Mouse (Mus musculus): Measurements from ENCODE around the gene Mgat5. TPM values are rescaled to one million over a fixed set of nuclear protein-coding genes. Genes with fewer than 3 reads are reported as not detected.

Gene Mgat5
- polyA plus RNA-seq, 1 experiment = 30.5 TPM

DNA sequence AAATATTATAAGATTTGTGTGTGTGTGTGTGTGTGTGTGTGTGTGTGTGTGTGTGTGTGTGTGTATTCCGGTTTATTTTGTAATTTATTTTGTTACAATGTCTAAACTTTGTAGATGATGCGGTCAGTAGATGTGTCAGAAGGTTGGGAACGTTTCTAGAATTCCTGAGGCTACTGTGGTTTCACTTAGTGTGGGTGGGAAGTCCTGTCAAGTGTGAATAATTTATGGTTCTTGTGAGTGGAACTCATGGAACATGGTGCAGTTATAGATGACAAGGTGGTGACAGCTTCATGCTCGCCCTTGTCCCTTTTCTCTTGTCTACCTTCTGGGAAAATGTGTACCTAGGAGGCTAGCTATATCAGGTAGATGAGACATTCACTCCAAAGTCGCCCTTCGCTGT is 96.2 kb downstream of the Mgat5 start:
- H3K27me3 ChIP-seq (ENCODE audit: control insufficient read depth, insufficient read depth, low read length) = no peaks in the 10 kb centered on the region
- TF ChIP-seq POLR2A (IDR thresholded peaks at IDR 0.05; ENCODE audit: borderline replicate concordance, insufficient read depth, low read length) = no peak
- TF ChIP-seq CTCF (IDR thresholded peaks at IDR 0.05; ENCODE audit: borderline replicate concordance, insufficient read depth, low read depth, low read length) = no peak
- WGBS = 91% methylated on average over 6 of the region's 6 CpGs
- DNase-seq = no peak
- H3K27ac ChIP-seq (ENCODE audit: insufficient read depth, low read length) = no peak overlapping the region
- H3K4me1 ChIP-seq (ENCODE audit: control insufficient read depth, insufficient read depth, low read length) = peaks cover 4% of the 10 kb centered on the region; the same call in 1 of the 2 replicates
- no peak overlapping the region for H3K4me3 ChIP-seq (replicated peaks; ENCODE audit: insufficient read depth, low read depth, low read length)

DNA sequence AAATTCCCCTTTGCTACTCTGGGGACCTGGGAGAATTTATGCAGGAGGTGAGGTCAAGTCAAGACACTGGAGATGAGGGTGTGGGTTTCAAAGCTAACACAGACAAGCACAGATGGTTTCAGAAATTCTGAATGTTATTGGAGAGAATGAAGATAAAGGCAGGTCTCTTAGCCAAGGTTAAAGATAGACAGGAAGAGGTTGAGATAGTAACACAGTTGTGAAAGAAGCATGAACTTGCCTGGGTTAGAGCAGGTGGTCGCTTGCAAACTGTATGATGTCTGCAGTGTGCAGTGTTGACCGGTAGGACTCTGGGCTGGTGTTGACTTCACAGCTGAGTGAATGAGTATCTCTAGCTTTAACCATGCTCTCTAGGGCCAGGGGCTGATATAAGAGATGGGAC is 97.8 kb downstream of the Mgat5 start:
- Histone ChIP-seq H3K4me3 (replicated peaks; ENCODE audit: insufficient read depth, low read depth, low read length) (no peak overlapping the region), H3K27ac (ENCODE audit: insufficient read depth, low read length) (no peak overlapping the region), H3K27me3 (ENCODE audit: control insufficient read depth, insufficient read depth, low read length) (no peaks in the 10 kb centered on the region), H3K4me1 (ENCODE audit: control insufficient read depth, insufficient read depth, low read length) (peaks cover 4% of the 10 kb centered on the region; the same call in 1 of the 2 replicates)
- WGBS = 98% methylated on average over 2 of the region's 2 CpGs
- no peak for TF ChIP-seq CTCF (IDR thresholded peaks at IDR 0.05; ENCODE audit: borderline replicate concordance, insufficient read depth, low read depth, low read length)
- TF ChIP-seq POLR2A (IDR thresholded peaks at IDR 0.05; ENCODE audit: borderline replicate concordance, insufficient read depth, low read length) = no peak
- DNase-seq = no peak

DNA sequence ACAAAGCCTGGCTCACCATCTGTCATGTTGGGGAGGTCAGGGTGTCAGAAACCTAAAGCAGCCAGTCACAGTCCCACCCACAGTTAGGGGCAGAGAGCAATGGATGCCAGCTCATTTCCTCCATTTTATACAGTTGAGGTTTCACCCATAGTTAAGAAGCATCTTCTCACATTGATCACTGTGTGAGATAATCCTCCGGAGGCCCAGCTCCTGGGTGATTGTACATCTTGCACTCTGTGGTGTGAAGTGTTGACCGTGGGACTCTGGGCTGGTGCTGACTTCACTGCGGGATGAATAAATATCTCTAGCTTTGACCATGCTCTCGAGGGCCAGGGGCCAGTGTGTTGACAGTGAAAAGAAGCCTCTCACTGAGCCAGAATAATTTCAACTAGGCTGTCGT is 99.0 kb downstream of the Mgat5 start:
- DNase-seq = no peak
- TF ChIP-seq POLR2A (IDR thresholded peaks at IDR 0.05; ENCODE audit: borderline replicate concordance, insufficient read depth, low read length) (no peak), CTCF (IDR thresholded peaks at IDR 0.05; ENCODE audit: borderline replicate concordance, insufficient read depth, low read depth, low read length) (no peak)

DNA sequence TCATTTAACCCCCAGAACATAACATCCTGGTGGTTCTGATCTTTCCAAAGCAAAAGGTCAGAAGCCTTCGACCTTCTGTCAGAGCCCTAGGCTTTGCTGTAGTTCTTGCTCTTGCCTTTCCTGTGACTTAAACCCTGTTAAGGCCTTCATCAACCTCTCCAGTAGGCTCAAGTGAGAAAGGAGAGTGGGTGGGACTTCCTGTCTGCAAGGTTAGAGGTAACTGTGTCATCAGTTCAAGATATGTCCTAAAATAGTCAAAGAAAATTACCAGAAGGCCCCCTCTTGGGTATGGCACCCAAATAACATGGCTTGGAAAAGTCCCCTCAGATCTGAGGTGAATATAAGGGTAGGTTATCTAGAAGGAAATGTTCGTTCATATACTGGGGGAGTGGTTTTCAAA is 99.5 kb downstream of the Mgat5 start:
- TF ChIP-seq POLR2A (IDR thresholded peaks at IDR 0.05; ENCODE audit: borderline replicate concordance, insufficient read depth, low read length) = no peak
- no peak for TF ChIP-seq CTCF (IDR thresholded peaks at IDR 0.05; ENCODE audit: borderline replicate concordance, insufficient read depth, low read depth, low read length)
- no peak for DNase-seq
- WGBS = 90% methylated on average over 2 of the region's 2 CpGs
- Histone ChIP-seq H3K27me3 (ENCODE audit: control insufficient read depth, insufficient read depth, low read length) (no peaks in the 10 kb centered on the region), H3K27ac (ENCODE audit: insufficient read depth, low read length) (no peak overlapping the region), H3K4me1 (ENCODE audit: control insufficient read depth, insufficient read depth, low read length) (peaks cover 4% of the 10 kb centered on the region; the same call in 1 of the 2 replicates), H3K4me3 (replicated peaks; ENCODE audit: insufficient read depth, low read depth, low read length) (no peak overlapping the region)

More for the DNA sequence above, 99.0 kb downstream of the Mgat5 start:
- Histone ChIP-seq H3K4me3 (replicated peaks; ENCODE audit: insufficient read depth, low read depth, low read length) (no peak overlapping the region), H3K27ac (ENCODE audit: insufficient read depth, low read length) (no peak overlapping the region), H3K27me3 (ENCODE audit: control insufficient read depth, insufficient read depth, low read length) (no peaks in the 10 kb centered on the region), H3K4me1 (ENCODE audit: control insufficient read depth, insufficient read depth, low read length) (peaks cover 4% of the 10 kb centered on the region; the same call in 1 of the 2 replicates)
- WGBS = 77% methylated on average over 5 of the region's 5 CpGs

DNA sequence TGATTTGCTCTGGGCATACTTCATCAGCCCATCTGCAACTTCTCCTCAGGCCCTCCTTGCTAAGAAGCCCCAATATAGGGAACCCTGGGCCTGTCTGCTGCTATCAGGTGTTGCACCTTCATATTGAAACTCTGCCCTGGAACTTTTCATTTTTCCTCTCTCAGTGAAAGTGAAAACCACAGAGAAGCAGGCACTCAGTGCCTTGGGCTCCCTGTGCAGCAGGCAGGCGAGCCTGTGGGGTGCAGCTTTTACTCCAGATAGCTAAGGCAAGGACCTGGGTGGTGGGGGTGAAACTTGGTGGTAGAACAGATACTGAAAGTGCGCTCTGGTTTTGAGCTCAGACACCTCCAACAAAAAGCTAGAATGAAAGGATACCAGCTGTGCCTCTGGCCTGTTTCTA is 100.8 kb downstream of the Mgat5 start:
- Histone ChIP-seq H3K27ac (ENCODE audit: insufficient read depth, low read length) (no peak overlapping the region), H3K27me3 (ENCODE audit: control insufficient read depth, insufficient read depth, low read length) (no peaks in the 10 kb centered on the region), H3K4me3 (replicated peaks; ENCODE audit: insufficient read depth, low read depth, low read length) (no peak overlapping the region), H3K4me1 (ENCODE audit: control insufficient read depth, insufficient read depth, low read length) (peaks cover 4% of the 10 kb centered on the region; the same call in 1 of the 2 replicates)
- DNase-seq = no peak
- 88% methylated on average over 2 of the region's 2 CpGs for WGBS
- TF ChIP-seq CTCF (IDR thresholded peaks at IDR 0.05; ENCODE audit: borderline replicate concordance, insufficient read depth, low read depth, low read length) = no peak
- TF ChIP-seq POLR2A (IDR thresholded peaks at IDR 0.05; ENCODE audit: borderline replicate concordance, insufficient read depth, low read length) = no peak

DNA sequence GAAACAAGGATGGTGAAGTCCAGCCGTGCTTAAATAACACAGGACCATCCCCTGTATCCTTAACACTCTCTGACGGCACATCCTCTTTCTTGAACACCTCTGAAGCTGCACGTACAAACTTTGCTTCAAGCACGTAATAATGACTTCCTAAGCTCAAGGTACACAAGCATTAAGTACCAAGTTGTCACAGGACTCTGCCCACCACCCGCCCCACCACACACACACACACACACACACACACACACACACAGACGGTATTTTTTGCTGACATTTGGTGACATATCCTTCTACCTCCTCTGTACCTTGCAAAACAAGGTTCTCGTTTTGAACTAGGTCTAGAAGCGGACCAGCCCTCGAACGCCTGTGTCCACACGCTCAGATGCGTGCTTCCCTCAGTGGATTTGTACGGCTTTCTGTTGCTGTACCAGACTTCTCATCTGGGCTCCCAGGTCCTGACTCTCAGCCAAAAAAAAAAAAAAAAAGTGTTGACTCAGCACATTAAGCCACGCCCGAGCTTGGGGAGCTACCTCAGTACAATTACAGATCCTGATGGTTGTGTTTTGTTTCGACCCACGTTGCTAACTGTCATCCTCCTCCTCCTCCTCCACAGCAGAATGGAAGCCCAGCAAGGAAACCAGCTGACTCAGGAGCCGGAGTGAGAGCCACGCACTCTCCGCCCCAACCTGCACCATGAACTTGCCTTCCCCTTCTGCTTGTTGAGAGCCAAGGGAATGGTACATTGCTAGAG is 101.4 kb downstream of the Mgat5 start:
- no peak for DNase-seq
- whole genome bisulfite sequencing = 83% methylated on average over 20 of the region's 20 CpGs

DNA sequence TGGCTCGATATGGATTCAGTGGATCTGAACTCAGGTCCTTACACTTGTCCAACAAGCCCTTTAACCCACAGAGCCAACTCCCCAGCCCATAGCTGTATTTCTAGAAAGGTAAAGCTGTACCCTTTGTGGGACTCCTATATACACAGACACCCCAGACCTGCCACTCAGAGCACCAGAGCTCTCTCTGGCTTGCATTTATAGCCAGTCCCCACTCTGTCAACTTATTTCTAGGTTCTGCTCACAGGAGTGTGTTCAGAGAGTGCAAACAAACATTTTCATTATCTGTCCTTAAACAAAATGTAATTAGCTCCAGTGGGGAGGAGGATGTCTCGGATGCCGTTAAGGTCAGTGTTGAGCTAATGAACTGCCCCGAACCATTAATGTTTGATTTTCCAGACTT is 102.5 kb downstream of the Mgat5 start:
- no peak overlapping the region for H3K4me3 ChIP-seq (replicated peaks; ENCODE audit: insufficient read depth, low read depth, low read length)
- WGBS = 96% methylated on average over 4 of the region's 4 CpGs
- H3K4me1 ChIP-seq (ENCODE audit: control insufficient read depth, insufficient read depth, low read length) = peaks cover 4% of the 10 kb centered on the region; the same call in 1 of the 2 replicates
- no peak for DNase-seq
- no peaks in the 10 kb centered on the region for H3K27me3 ChIP-seq (ENCODE audit: control insufficient read depth, insufficient read depth, low read length)
- no peak for TF ChIP-seq POLR2A (IDR thresholded peaks at IDR 0.05; ENCODE audit: borderline replicate concordance, insufficient read depth, low read length)
- no peak for TF ChIP-seq CTCF (IDR thresholded peaks at IDR 0.05; ENCODE audit: borderline replicate concordance, insufficient read depth, low read depth, low read length)
- H3K27ac ChIP-seq (ENCODE audit: insufficient read depth, low read length) = no peak overlapping the region

More for the DNA sequence above, 101.4 kb downstream of the Mgat5 start:
- no peak for TF ChIP-seq CTCF (IDR thresholded peaks at IDR 0.05; ENCODE audit: borderline replicate concordance, insufficient read depth, low read depth, low read length)
- TF ChIP-seq POLR2A (IDR thresholded peaks at IDR 0.05; ENCODE audit: borderline replicate concordance, insufficient read depth, low read length) = no peak
- no peak overlapping the region for H3K27ac ChIP-seq (ENCODE audit: insufficient read depth, low read length)
- no peak overlapping the region for H3K4me3 ChIP-seq (replicated peaks; ENCODE audit: insufficient read depth, low read depth, low read length)
- no peaks in the 10 kb centered on the region for H3K27me3 ChIP-seq (ENCODE audit: control insufficient read depth, insufficient read depth, low read length)
- H3K4me1 ChIP-seq (ENCODE audit: control insufficient read depth, insufficient read depth, low read length) = peaks cover 4% of the 10 kb centered on the region; the same call in 1 of the 2 replicates

DNA sequence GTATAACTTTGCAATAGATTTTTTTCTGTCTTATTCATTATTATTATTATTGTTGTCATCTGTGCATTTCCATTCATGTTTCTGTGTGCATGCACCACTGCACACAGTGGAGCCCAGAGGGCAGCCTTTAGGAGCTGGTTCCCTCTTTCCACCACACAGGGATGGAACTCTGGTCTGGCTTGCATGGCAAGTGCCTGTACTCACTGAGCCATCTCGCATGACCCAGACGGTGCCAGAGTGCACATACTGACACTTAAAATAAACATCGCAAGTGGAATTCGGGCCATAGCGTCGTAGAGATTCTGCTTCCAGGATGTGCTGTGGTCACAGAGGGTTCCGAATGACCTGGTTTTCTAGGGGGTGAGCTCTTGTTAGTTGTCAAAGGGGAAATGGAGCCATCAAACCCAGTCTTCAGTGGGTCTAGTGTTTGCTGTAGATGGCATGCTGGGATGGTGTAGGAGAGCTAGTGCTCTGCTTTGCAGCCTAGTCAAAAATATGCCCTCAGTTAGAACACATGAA is 103.5 kb downstream of the Mgat5 start:
- H3K27me3 ChIP-seq (ENCODE audit: control insufficient read depth, insufficient read depth, low read length) = no peaks in the 10 kb centered on the region
- no peak overlapping the region for H3K27ac ChIP-seq (ENCODE audit: insufficient read depth, low read length)
- no peaks in the 10 kb centered on the region for H3K4me1 ChIP-seq (ENCODE audit: control insufficient read depth, insufficient read depth, low read length)
- H3K4me3 ChIP-seq (replicated peaks; ENCODE audit: insufficient read depth, low read depth, low read length) = no peak overlapping the region
- 78% methylated on average over 7 of the region's 7 CpGs for WGBS
- no peak for DNase-seq
- no peak for TF ChIP-seq POLR2A (IDR thresholded peaks at IDR 0.05; ENCODE audit: borderline replicate concordance, insufficient read depth, low read length)
- no peak for TF ChIP-seq CTCF (IDR thresholded peaks at IDR 0.05; ENCODE audit: borderline replicate concordance, insufficient read depth, low read depth, low read length)
